Comparison of ENCODE assay signal across 8 mouse cellular contexts in genomic region chr8:72570633-72571610, GRCm38 (mm10). TPM values are rescaled to one million over a fixed set of nuclear protein-coding genes. Genes with fewer than 3 reads are reported as not detected.
A peak's percentile ranks its signal among the peaks of the same experiment; 100 is the strongest.
DNase-seq lines count a peak whose midpoint lies in the region; ATAC-seq and TF ChIP-seq lines count a peak whose summit lies in the region.

TSS of gene Smim7 (minus strand) at chr8:72571088.

- under 1% methylated on average over 52 of the region's 52 CpGs for WGBS in hindbrain, embryonic 13.5 days

- no peak for TF ChIP-seq CTCF in Patski (IDR thresholded peaks at IDR 0.05)

- H3K36me3 ChIP-seq in hindbrain, embryonic 13.5 days: peaks cover 34% of the 10 kb centered on the region

- CTCF ChIA-PET in Patski (lab: Charles Lee): no interaction called here

- H3K9ac ChIP-seq in hindbrain, embryonic 13.5 days: peak within 1 kb of the TSS; percentile 87

- no peaks in the 10 kb centered on the region for H3K27me3 ChIP-seq in Patski
- H3K27me3 ChIP-seq in hindbrain, embryonic 13.5 days: no peaks in the 10 kb centered on the region

- peak; percentile 95 for ATAC-seq in Patski
- peak; percentile 97 for ATAC-seq in hindbrain, embryonic 13.5 days (ENCODE audit: low FRiP score)

- in situ Hi-C loops in Patski (cut with MboI; ENCODE audit: low pct_unique_long_range_greater_than_20kb): no loop called here

- POLR2A ChIA-PET in Patski (lab: Charles Lee): no interaction called here

- H3K27ac ChIP-seq in hindbrain, embryonic 13.5 days: peak within 1 kb of the TSS; percentile 90

- H3K4me2 ChIP-seq in hindbrain, embryonic 13.5 days: peak within 1 kb of the TSS; percentile 96

- H3K9me3 ChIP-seq in hindbrain, embryonic 13.5 days: no peaks in the 10 kb centered on the region

- peaks cover 35% of the 10 kb centered on the region for H3K4me1 ChIP-seq in hindbrain, embryonic 13.5 days (replicated peaks)

- peak; percentile 97 for DNase-seq in Patski (ENCODE audit: low read depth, low spot score)
- peak; percentile 97 to 98 for DNase-seq in cerebellum, postnatal 14 days
- DNase-seq in frontal cortex, postnatal 14 days (ENCODE audit: low spot score in 2 of 2): peak; percentile 97
- peak; percentile 93 to 95 for DNase-seq in layer of hippocampus, postnatal 25 days (ENCODE audit: extremely low spot score in 1 of 2, low spot score in 1 of 2)
- peak; percentile 99 for DNase-seq in lung, postnatal 25 days (ENCODE audit: low spot score)
- DNase-seq in retina, embryonic 14.5 days (ENCODE audit: low spot score): peak; percentile 100
- DNase-seq in thymus, postnatal 4 days: peak; percentile 97

- H3K4me3 ChIP-seq in hindbrain, embryonic 13.5 days: peak within 1 kb of the TSS; percentile 69

RNA-seq across cellular contexts. Expression of gene Smim7, which starts in this region (rescaled TPM):
- polyA plus RNA-seq in Patski (2021): 83.7 TPM
- polyA plus RNA-seq in hindbrain, embryonic 13.5 days (2015; fragmentation: Nextera tagmentation; extraction: Ambion mirVana): 128 and 141 TPM in 2 replicates
- total RNA-seq in layer of hippocampus, postnatal 25 days (2021): 100 to 1,000 TPM; 104 TPM

Comparison
In these comparisons a context has a peak if more than half of its experiments do, and no peak if none do; other contexts are left out.
1. Peak in every context shown above with its lines: DNase-seq, ATAC-seq, H3K4me3 ChIP-seq and H3K27ac ChIP-seq.